ENCODE assay signal across 23 mouse cellular contexts in the genomic region with DNA sequence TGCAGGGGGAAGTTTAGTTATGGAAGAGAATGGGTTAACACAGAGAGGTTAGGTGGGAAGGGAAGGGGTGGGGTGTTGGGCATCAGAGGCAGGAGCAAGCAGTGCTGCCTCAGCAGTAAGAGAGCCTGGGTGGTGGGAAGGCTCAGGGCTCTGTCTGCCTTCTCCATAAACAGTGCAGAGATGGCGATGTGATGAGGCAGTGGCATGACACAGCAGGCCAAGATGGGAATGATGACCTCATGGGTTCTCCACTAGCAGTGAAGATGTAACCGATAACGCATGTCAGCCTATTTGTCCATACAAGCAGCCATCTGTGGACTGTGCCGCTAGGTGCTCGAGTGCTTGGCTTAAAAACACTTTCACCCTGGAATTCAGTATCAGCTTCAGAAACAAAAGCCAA.
DNase-seq lines count a peak whose midpoint lies in the region; ATAC-seq and TF ChIP-seq lines count a peak whose summit lies in the region.
"Had no signal": no experiment of that assay in that cellular context is flagged by ENCODE, and none has a peak within 500 bp of the region (broad histone marks: within the 10 kb centered on the region; RNA-seq: fewer than 3 reads in every experiment).

No protein-coding gene starts in this region.

- H3K9me3 ChIP-seq in lung, postnatal 0 days (ENCODE audit: low read length), result no peaks in the 10 kb centered on the region
- no peaks in the 10 kb centered on the region for H3K9me3 ChIP-seq in stomach, embryonic 14.5 days (ENCODE audit: control insufficient read depth, low read depth, low read length)
- H3K9me3 ChIP-seq in stomach, postnatal 0 days (ENCODE audit: control insufficient read depth, low read length), result no peaks in the 10 kb centered on the region
- H3K9me3 ChIP-seq: forebrain, embryonic 10.5 days; hindbrain, embryonic 10.5 days; hindbrain, embryonic 13.5 days had no signal

- TF ChIP-seq CTCF in lung, postnatal 0 days (IDR thresholded peaks at IDR 0.05), result no peak
- no peak for TF ChIP-seq CTCF in stomach, postnatal 0 days (IDR thresholded peaks at IDR 0.05; ENCODE audit: low read depth)
- TF ChIP-seq CTCF in left cerebral cortex, adult 2 months (IDR thresholded peaks at IDR 0.05), result no peak

- 83% methylated on average over 5 of the region's 5 CpGs for WGBS in lung, postnatal 0 days
- 84% methylated on average over 5 of the region's 5 CpGs for WGBS in stomach, embryonic 14.5 days
- WGBS in stomach, postnatal 0 days, result 79% methylated on average over 5 of the region's 5 CpGs

- no peaks in the 10 kb centered on the region for H3K4me1 ChIP-seq in lung, postnatal 0 days (ENCODE audit: insufficient read depth, low read depth, low read length)
- H3K4me1 ChIP-seq in stomach, embryonic 14.5 days (ENCODE audit: control insufficient read depth, insufficient read depth, low read length), result no peaks in the 10 kb centered on the region
- H3K4me1 ChIP-seq in stomach, postnatal 0 days (replicated peaks; ENCODE audit: control insufficient read depth, insufficient read depth), result no peaks in the 10 kb centered on the region

- no peak overlapping the region for H3K27ac ChIP-seq in lung, postnatal 0 days (ENCODE audit: low read length)
- no peak overlapping the region for H3K27ac ChIP-seq in stomach, embryonic 14.5 days (ENCODE audit: low read length)
- no peak overlapping the region for H3K27ac ChIP-seq in stomach, postnatal 0 days (replicated peaks)
- H3K27ac ChIP-seq in left cerebral cortex, adult 2 months, result no peak overlapping the region
- H3K27ac ChIP-seq: forebrain, embryonic 10.5 days; forebrain, embryonic 13.5 days; hindbrain, embryonic 10.5 days; hindbrain, embryonic 13.5 days had no signal

- ATAC-seq in lung, postnatal 0 days, result 0 out of 2 replicates have a peak, but pooled peaks have one; percentile 19
- 0 out of 2 replicates have a peak, but pooled peaks have one; percentile 46 for ATAC-seq in stomach, embryonic 14.5 days (ENCODE audit: insufficient number of reproducible peaks, insufficient read depth, low FRiP score, low read depth)
- ATAC-seq in stomach, postnatal 0 days (ENCODE audit: low FRiP score, low TSS enrichment), result no peak
- ATAC-seq: forebrain, embryonic 13.5 days; forebrain, embryonic 16.5 days; hindbrain, embryonic 16.5 days had no signal

- intact Hi-C loops in left cerebral cortex, adult 2 months (cut with DNase I), result no loop called here

- H3K4me3 ChIP-seq in lung, postnatal 0 days (ENCODE audit: low read depth, low read length), result no peak overlapping the region
- no peak overlapping the region for H3K4me3 ChIP-seq in stomach, embryonic 14.5 days (ENCODE audit: low read depth, low read length)
- no peak overlapping the region for H3K4me3 ChIP-seq in stomach, postnatal 0 days (ENCODE audit: low read depth, low read length)
- H3K4me3 ChIP-seq in left cerebral cortex, adult 2 months, result no peak overlapping the region
- H3K4me3 ChIP-seq: forebrain, embryonic 10.5 days; forebrain, embryonic 13.5 days; hindbrain, embryonic 10.5 days; hindbrain, embryonic 13.5 days had no signal

- no peaks in the 10 kb centered on the region for H3K36me3 ChIP-seq in lung, postnatal 0 days (ENCODE audit: insufficient read depth, low read length)
- no peaks in the 10 kb centered on the region for H3K36me3 ChIP-seq in stomach, embryonic 14.5 days (ENCODE audit: control insufficient read depth, insufficient read depth, low read length)
- H3K36me3 ChIP-seq in stomach, postnatal 0 days (ENCODE audit: control insufficient read depth, insufficient read depth, low read length), result no peaks in the 10 kb centered on the region
- H3K36me3 ChIP-seq: forebrain, embryonic 10.5 days; G1E; hindbrain, embryonic 10.5 days; hindbrain, embryonic 13.5 days had no signal

- H3K9ac ChIP-seq in lung, postnatal 0 days (replicated peaks; ENCODE audit: low read depth), result no peak overlapping the region
- H3K9ac ChIP-seq in stomach, embryonic 14.5 days (replicated peaks; ENCODE audit: low read depth, low read length), result no peak overlapping the region
- H3K9ac ChIP-seq in stomach, postnatal 0 days (ENCODE audit: low read length), result no peak overlapping the region
- H3K9ac ChIP-seq: forebrain, embryonic 13.5 days; hindbrain, embryonic 13.5 days had no signal

- no peak for TF ChIP-seq EP300 in lung, postnatal 0 days (IDR thresholded peaks at IDR 0.05)
- no peak for TF ChIP-seq EP300 in stomach, postnatal 0 days (optimal IDR thresholded peaks at IDR 0.05)

- H3K27me3 ChIP-seq in lung, postnatal 0 days (replicated peaks; ENCODE audit: insufficient read depth, low read length), result no peaks in the 10 kb centered on the region
- H3K27me3 ChIP-seq in stomach, embryonic 14.5 days (ENCODE audit: control insufficient read depth, insufficient read depth, low read length), result no peaks in the 10 kb centered on the region
- no peaks in the 10 kb centered on the region for H3K27me3 ChIP-seq in stomach, postnatal 0 days (ENCODE audit: control insufficient read depth, insufficient read depth, low read length)
- H3K27me3 ChIP-seq: CH12.LX; forebrain, embryonic 13.5 days; hindbrain, embryonic 13.5 days had no signal

- H3K4me2 ChIP-seq in lung, postnatal 0 days (replicated peaks; ENCODE audit: low read depth, low read length), result no peak overlapping the region
- no peak overlapping the region for H3K4me2 ChIP-seq in stomach, embryonic 14.5 days (replicated peaks; ENCODE audit: low read depth, low read length)
- H3K4me2 ChIP-seq in stomach, postnatal 0 days (replicated peaks; ENCODE audit: low read depth), result no peak overlapping the region
- H3K4me2 ChIP-seq: forebrain, embryonic 13.5 days; heart, embryonic 11.5 days; hindbrain, embryonic 13.5 days had no signal

- peak; percentile 69 for DNase-seq in cerebellum, adult 9-10 months
- DNase-seq in cerebellum, adult 9-11 months, result no peak
- no peak for DNase-seq in lung, postnatal 0 days (ENCODE audit: low spot score)
- DNase-seq in lung, postnatal 36 days, result no peak
- no peak for DNase-seq in stomach, postnatal 0 days (ENCODE audit: low spot score)
- DNase-seq in left cerebral cortex, adult 2 months (ENCODE audit: extremely low spot score in 1 of 2, low spot score in 2 of 2), result no peak
- DNase-seq: adrenal gland, adult 2 months; adrenal gland, postnatal 14 days; B cell, adult 2 months; cerebellum, adult 11-12 months; cerebellum, postnatal 10 days; gastrocnemius, postnatal 10 days; gastrocnemius, postnatal 36 days had no signal
